Mouse (Mus musculus) liver, adult 2 months (tissue): ENCODE measurements at regions not wholly inside any gene's neighbourhood (a gene's known extent, or its start where the extent isn't known, plus 50 kb on each side); places are given as distances from the start of the nearest gene placed in this dataset.

Experiments used
- CTCF ChIP-seq: fragments of 200-500 bp; IDR thresholded peaks from 2 replicates; pipeline ENCODE4 v1.5.1; 2011; ENCODE audit warnings: low read depth, low read length, control low read depth
- POLR2A ChIP-seq: fragments of 200-500 bp; IDR thresholded peaks from 2 replicates; pipeline ENCODE4 v1.6.1; 2011; ENCODE audit warnings: low read length, control low read depth; ENCODE audit not compliant: insufficient read depth; ENCODE audit errors: extremely low read depth

- no peak for TF ChIP-seq CTCF
- no peak for TF ChIP-seq POLR2A
Measured at GRCm38 (mm10) chr13:46071670-46072069, 106.9 kb upstream of the Atxn1 start.
